Mouse (Mus musculus): ENCODE measurements around the gene Prn.
A peak's percentile ranks its signal among the peaks of the same experiment; 100 is the strongest.

Prn gene

DNA sequence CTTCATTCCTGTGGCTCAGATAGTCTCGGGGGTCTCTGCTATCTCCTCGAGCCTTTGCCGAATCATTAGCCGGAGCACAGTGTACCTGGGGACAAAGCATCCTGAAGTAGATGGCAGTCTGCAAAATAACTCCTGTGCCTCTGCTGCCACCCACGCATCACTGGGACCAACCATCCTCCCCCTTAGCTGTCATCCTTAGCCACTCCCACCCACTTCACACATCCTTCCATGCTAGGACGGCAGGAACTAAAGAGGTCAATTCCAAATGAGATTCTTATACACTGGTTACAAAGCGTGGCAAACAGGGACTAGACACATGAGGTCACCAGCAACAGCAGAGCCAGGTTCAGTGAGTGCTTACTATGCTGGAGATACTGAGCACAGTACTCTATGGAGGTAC lies 86.6 kb downstream of the Prn start:
- DNase-seq, result peak in 1 of 2 experiments; percentile 15

DNA sequence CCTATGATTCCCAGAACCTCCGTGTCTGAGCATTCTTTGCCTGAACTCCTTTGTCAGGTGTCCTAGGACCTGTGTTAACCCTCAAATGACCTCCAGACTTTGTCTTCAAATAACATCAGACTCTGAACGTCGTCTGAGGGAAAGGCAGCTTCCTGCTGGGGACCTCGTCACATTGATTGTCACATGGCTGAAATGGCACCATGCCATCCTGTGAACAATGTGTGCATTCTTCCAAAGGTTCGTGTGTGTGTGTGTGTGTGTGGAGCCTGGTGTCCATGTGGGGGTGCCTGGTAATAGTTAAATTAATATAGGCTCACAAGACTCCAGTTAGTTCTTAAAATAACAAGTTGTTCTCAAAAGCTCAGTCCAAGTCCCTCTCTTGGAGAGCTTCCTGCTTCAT lies 87.6 kb downstream of the Prn start:
- DNase-seq, result peak in 1 of 2 experiments; percentile 11

DNA sequence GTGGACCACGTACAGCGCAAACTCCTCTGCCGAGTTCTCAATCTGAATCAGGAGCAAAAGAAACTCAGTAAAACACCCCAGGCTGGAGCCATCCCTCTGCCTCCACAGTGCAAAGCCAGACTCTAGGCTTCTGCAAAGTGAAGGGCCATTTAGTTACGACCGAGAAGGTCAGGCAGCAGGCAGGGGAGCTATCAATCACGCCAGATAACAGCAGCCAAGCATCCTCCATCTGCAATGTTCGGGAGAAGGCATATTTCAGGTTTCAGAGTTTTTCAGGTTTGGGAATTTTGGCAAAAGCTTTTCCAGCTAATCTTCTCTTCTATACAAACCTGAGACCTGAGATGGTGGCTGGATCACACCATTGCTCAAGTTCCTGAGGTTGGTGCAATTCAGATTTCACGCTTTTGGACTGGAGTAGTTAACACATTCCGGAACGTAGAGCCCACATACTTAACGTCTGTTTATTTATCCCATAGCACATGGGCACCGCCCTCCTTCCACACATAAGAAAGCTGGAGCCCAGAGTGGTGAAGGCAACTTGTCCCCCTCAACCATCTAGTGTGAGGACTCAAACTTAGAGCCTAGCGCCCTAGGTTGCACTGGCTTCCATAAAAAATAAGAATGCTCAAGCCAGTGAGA lies 92.1 kb downstream of the Prn start:
- peak; percentile 32 to 33 for DNase-seq

DNA sequence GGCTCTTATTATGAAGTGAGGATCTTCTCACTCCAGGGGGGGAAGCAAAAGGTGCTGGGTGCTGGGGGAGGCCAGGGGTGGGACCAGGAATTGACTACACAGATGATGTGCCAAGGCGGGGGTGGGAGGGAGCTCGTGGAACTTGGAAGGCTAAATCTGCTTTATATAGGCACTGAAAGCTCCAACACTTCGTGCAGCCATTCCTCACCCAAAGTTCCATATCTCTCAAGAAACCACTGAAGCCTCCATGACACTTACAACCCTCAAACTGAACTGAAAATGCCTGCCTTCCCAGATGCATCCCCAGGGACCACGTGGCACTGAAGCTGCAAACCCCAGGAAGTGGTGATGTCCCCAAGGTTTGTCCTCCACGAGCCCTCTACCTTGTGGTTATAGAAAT lies 94.2 kb downstream of the Prn start:
- DNase-seq, result peak in 1 of 2 experiments; percentile 11

DNA sequence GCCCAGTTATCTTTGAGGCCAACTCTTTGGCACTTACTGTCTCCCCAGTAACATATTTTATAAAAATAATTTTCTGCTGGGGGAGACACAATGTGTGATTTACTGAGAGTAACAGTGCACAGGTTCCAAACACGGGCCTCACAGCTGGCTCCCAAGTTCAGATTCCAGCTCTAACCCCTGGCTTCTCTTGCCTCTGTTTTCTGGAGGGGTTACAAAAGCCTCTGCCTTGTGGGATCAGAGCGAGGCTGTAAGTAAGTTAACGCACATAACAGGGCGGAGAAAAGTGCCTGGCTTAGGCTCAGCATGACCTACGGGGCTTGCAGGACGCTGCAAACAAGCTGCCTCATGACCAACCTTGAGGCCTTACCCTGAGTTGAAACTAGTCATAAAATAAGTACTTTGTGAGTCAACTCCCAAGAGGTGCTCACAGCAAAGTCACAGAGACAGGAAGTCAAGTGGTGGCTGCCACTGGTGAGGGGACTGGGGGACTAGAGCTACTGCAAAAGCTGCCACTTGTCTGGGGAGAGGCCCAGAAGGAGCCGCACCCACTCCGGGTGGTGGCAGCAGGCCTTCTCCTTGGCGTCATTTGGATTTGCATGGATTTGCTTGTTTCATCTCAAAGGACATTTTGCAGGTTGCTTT lies 94.9 kb downstream of the Prn start:
- DNase-seq, result peak; percentile 54 to 84

DNA sequence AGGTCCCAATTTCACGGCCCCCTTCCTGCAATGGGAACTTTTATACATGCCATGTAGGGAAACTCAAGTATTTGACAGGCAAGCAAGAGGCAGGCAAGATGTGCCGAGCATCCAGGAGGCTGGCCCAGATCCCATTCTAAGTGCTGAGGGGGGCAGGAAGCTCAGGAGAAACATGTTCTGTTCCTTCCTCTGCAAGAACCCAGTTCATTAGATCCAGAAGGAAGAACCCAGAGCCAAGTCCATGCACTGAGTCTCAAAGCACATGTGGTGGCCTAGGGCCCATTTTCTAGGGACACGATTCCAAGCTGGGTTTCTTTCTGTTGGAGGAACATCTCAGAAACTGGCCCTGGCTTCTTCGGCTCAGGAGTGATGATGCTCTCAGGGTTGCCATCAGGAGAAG lies 95.7 kb downstream of the Prn start:
- DNase-seq, result peak in 1 of 2 experiments; percentile 24
